Mouse (Mus musculus): Measurements from ENCODE around the gene 4930572O03Rik.
A peak's percentile ranks its signal among the peaks of the same experiment; 100 is the strongest.
"Not testable (repeated sequence)": the region's sequence is repeated elsewhere in the genome, so short reads cannot be mapped to it uniquely, and the experiment has no call there.

The 4930572O03Rik gene

GRCm38 (mm10) chr5:15618764-15619163 is 38.1 kb downstream of the 4930572O03Rik start, which contains the start of gene Speer4d:
Gene Speer4d (plus strand): TSS chr5:15619064.
- not testable (repeated sequence) for DNase-seq (ENCODE audit: low spot score in 2 of 2)

- not testable (repeated sequence) for DNase-seq (ENCODE audit: low spot score in 2 of 2)
These were observed 40.7 kb downstream of the 4930572O03Rik start for GRCm38 (mm10) chr5:15616195-15616594.

- DNase-seq (ENCODE audit: low spot score in 2 of 2): not testable (repeated sequence)
These were observed 46.2 kb downstream of the 4930572O03Rik start for GRCm38 (mm10) chr5:15610695-15611094.

GRCm38 (mm10) chr5:15606677-15607076 is 50.2 kb downstream of the 4930572O03Rik start:
- DNase-seq (ENCODE audit: low spot score in 2 of 2): peak in 1 of 2 experiments; percentile 5

GRCm38 (mm10) chr5:15603585-15603984 is 53.3 kb downstream of the 4930572O03Rik start:
- DNase-seq (ENCODE audit: low spot score in 2 of 2): not testable (repeated sequence)

- not testable (repeated sequence) for DNase-seq (ENCODE audit: low spot score in 2 of 2)
These were observed 53.9 kb downstream of the 4930572O03Rik start for GRCm38 (mm10) chr5:15603008-15603407.

- DNase-seq (ENCODE audit: low spot score in 2 of 2): not testable (repeated sequence)
These were observed 54.4 kb downstream of the 4930572O03Rik start for GRCm38 (mm10) chr5:15602424-15602947.
